Mouse (Mus musculus): ENCODE data around the gene Rtl5.
A peak's percentile ranks its signal among the peaks of the same experiment; 100 is the strongest.

DNA sequence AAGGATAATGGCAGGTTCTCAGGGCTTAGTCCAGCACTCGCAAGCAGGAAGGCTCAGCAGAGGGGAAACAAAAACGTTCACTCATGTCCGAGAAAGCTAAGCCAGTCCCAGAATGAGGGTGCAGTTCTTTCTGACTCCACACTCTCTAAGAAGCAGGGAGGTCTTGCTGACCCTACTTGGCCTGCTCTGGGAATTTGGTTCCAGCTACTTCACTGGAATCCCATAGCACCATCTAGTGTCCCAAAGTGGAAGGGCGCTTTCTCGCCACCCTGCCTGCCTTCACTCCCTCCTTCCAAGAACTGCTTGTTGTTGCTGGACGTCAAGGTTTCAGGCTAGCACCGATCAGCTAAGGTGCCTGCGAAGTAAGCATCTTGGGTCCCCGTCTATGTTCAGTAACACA, 5.0 kb downstream of the Rtl5 start:
- no peak for TF ChIP-seq POLR2A (IDR thresholded peaks at IDR 0.05; ENCODE audit: extremely low read depth, insufficient read depth, low read length)
- TF ChIP-seq CTCF (IDR thresholded peaks at IDR 0.05; ENCODE audit: low read depth, low read length): peak; percentile 78
